Mouse (Mus musculus) midbrain, embryonic 11.5 days (tissue): Measurements from ENCODE around the gene Ampd2. TPM values are rescaled to one million over a fixed set of nuclear protein-coding genes. Genes with fewer than 3 reads are reported as not detected.

Experiments
- ATAC-seq: fragments of 200-750 bp; cut with Nextera tagmentation; 2 replicates; pipeline ENCODE4 v1.8.0; 2017; ENCODE audit warnings: moderate TSS enrichment, moderate library complexity; ENCODE audit not compliant: low FRiP score
- DNase-seq: peaks from one replicate; pipeline ENCODE4 v3.0.0; 2015; ENCODE audit warnings: low spot score; ENCODE audit errors: missing footprints
- H3K27ac ChIP-seq: fragments of 300-500 bp; sonication (generic); 2 replicates; pipeline ENCODE4 v1.5.1; 2014; ENCODE audit warnings: low read depth, low read length
- H3K27me3 ChIP-seq: fragments of 300-500 bp; sonication (generic); 2 replicates; pipeline ENCODE4 v1.6.1; 2014; ENCODE audit warnings: mild to moderate bottlenecking, low read length, moderate library complexity, mixed read lengths; ENCODE audit not compliant: control insufficient read depth, insufficient read depth
- H3K36me3 ChIP-seq: fragments of 300-500 bp; sonication (generic); 2 replicates; pipeline ENCODE4 v1.6.1; 2014; ENCODE audit warnings: mild to moderate bottlenecking, low read length, moderate library complexity, mixed read lengths; ENCODE audit not compliant: control insufficient read depth, insufficient read depth
- H3K4me1 ChIP-seq: fragments of 300-500 bp; sonication (generic); 2 replicates; pipeline ENCODE4 v1.6.1; 2014; ENCODE audit warnings: low read length; ENCODE audit not compliant: control insufficient read depth, insufficient read depth
- H3K4me2 ChIP-seq: fragments of 300-500 bp; sonication (generic); 2 replicates; pipeline ENCODE4 v1.6.1; 2014; ENCODE audit warnings: mild to moderate bottlenecking, moderate library complexity
- H3K4me3 ChIP-seq: fragments of 300-500 bp; sonication (generic); 2 replicates; pipeline ENCODE4 v1.5.1; 2014; ENCODE audit warnings: low read depth, low read length
- H3K9ac ChIP-seq: fragments of 300-500 bp; sonication (generic); 2 replicates; pipeline ENCODE4 v1.6.1; 2014; ENCODE audit warnings: low read length
- H3K9me3 ChIP-seq: fragments of 300-500 bp; sonication (generic); 2 replicates; pipeline ENCODE4 v1.6.1; 2016; ENCODE audit warnings: low read length; ENCODE audit not compliant: control insufficient read depth
- WGBS: fragments of 180-500 bp; shearing (Covaris S2); extraction: QIAGEN DNeasy Blood & Tissue Kit; methylation state at CpG from one replicate; pipeline ENCODE4 v1.1.7; 2014; 5-methylcytosine and 5-hydroxymethylcytosine counted together
- polyA plus RNA-seq: library from polyadenylated mRNA; unstranded; fragments of >200 nt; fragmentation: Nextera tagmentation; extraction: Ambion mirVana; gene quantifications from 2 replicates; pipeline ENCODE4 v1.2.1, GENCODE M21; 2014

Gene Ampd2
- polyA plus RNA-seq, 1 experiment from 2014 or later, result 37.0 TPM

- Histone ChIP-seq H3K9ac (no peak overlapping the region), H3K4me3 (no peak overlapping the region), H3K27ac (no peak overlapping the region), H3K9me3 (no peaks in the 10 kb centered on the region), H3K4me2 (no peak overlapping the region), H3K36me3 (no peaks in the 10 kb centered on the region), H3K4me1 (no peaks in the 10 kb centered on the region), H3K27me3 (no peaks in the 10 kb centered on the region)
- 52% methylated on average over 1 of the region's 1 CpGs for WGBS
- DNase-seq, result no peak
- no peak for ATAC-seq
Observed at GRCm38 (mm10) chr3:108068826-108069225, 17.6 kb downstream of the Ampd2 start.

GRCm38 (mm10) chr3:108067370-108067934 lies 19.0 kb downstream of the Ampd2 start:
- WGBS, result 72% methylated on average over 6 of the region's 6 CpGs

GRCm38 (mm10) chr3:108065551-108065950 lies 20.9 kb downstream of the Ampd2 start:
- Histone ChIP-seq H3K36me3 (no peaks in the 10 kb centered on the region), H3K9ac (no peak overlapping the region), H3K9me3 (no peaks in the 10 kb centered on the region), H3K4me2 (no peak overlapping the region), H3K27me3 (no peaks in the 10 kb centered on the region), H3K27ac (no peak overlapping the region), H3K4me1 (no peaks in the 10 kb centered on the region), H3K4me3 (no peak overlapping the region)
- DNase-seq, result no peak
- 82% methylated on average over 9 of the region's 9 CpGs for WGBS
- ATAC-seq, result no peak

More at GRCm38 (mm10) chr3:108067370-108067934, 19.0 kb downstream of the Ampd2 start:
- Histone ChIP-seq H3K36me3 (no peaks in the 10 kb centered on the region), H3K4me1 (no peaks in the 10 kb centered on the region), H3K9ac (no peak overlapping the region), H3K27me3 (no peaks in the 10 kb centered on the region), H3K4me2 (no peak overlapping the region), H3K4me3 (no peak overlapping the region), H3K9me3 (no peaks in the 10 kb centered on the region), H3K27ac (no peak overlapping the region)
- no peak for DNase-seq
- no peak for ATAC-seq

GRCm38 (mm10) chr3:108064672-108065071 lies 21.8 kb downstream of the Ampd2 start:
- H3K4me1 ChIP-seq, result no peaks in the 10 kb centered on the region
- H3K4me2 ChIP-seq, result no peak overlapping the region
- H3K9me3 ChIP-seq, result no peaks in the 10 kb centered on the region
- no peak overlapping the region for H3K27ac ChIP-seq
- no peak overlapping the region for H3K9ac ChIP-seq
- 76% methylated on average over 4 of the region's 4 CpGs for WGBS
- ATAC-seq (no peak), DNase-seq (no peak)
- no peaks in the 10 kb centered on the region for H3K36me3 ChIP-seq
- H3K4me3 ChIP-seq, result no peak overlapping the region
- no peaks in the 10 kb centered on the region for H3K27me3 ChIP-seq

GRCm38 (mm10) chr3:108062648-108063047 lies 23.8 kb downstream of the Ampd2 start:
- H3K36me3 ChIP-seq, result no peaks in the 10 kb centered on the region
- no peaks in the 10 kb centered on the region for H3K9me3 ChIP-seq
- ATAC-seq (no peak), DNase-seq (no peak)
- H3K4me1 ChIP-seq, result no peaks in the 10 kb centered on the region
- WGBS, result 83% methylated on average over 8 of the region's 8 CpGs
- no peak overlapping the region for H3K9ac ChIP-seq
- no peak overlapping the region for H3K27ac ChIP-seq
- H3K27me3 ChIP-seq, result no peaks in the 10 kb centered on the region
- no peak overlapping the region for H3K4me2 ChIP-seq
- H3K4me3 ChIP-seq, result no peak overlapping the region

GRCm38 (mm10) chr3:108061420-108061819 lies 25.0 kb downstream of the Ampd2 start:
- H3K27ac ChIP-seq, result no peak overlapping the region
- 25% methylated on average over 7 of the region's 7 CpGs for WGBS
- no peaks in the 10 kb centered on the region for H3K36me3 ChIP-seq
- no peak for ATAC-seq
- peak; percentile 97 for DNase-seq
- H3K4me3 ChIP-seq, result no peak overlapping the region
- H3K4me2 ChIP-seq, result 0 out of 2 replicates have a peak overlapping the region, but pooled peaks have one; percentile 9
- H3K9me3 ChIP-seq, result no peaks in the 10 kb centered on the region
- no peaks in the 10 kb centered on the region for H3K4me1 ChIP-seq
- H3K27me3 ChIP-seq, result no peaks in the 10 kb centered on the region
- H3K9ac ChIP-seq, result no peak overlapping the region

GRCm38 (mm10) chr3:108050493-108050892 lies 36.0 kb downstream of the Ampd2 start:
- Histone ChIP-seq H3K9me3 (no peaks in the 10 kb centered on the region), H3K4me3 (no peak overlapping the region), H3K27me3 (no peaks in the 10 kb centered on the region), H3K4me1 (no peaks in the 10 kb centered on the region), H3K36me3 (no peaks in the 10 kb centered on the region), H3K27ac (no peak overlapping the region), H3K9ac (no peak overlapping the region), H3K4me2 (no peak overlapping the region)
- WGBS, result 89% methylated on average over 5 of the region's 5 CpGs
- ATAC-seq (no peak), DNase-seq (no peak)

GRCm38 (mm10) chr3:108048306-108048705 lies 38.1 kb downstream of the Ampd2 start:
- Histone ChIP-seq H3K9ac (no peak overlapping the region), H3K4me1 (peaks cover 4% of the 10 kb centered on the region), H3K4me2 (no peak overlapping the region), H3K27ac (no peak overlapping the region), H3K4me3 (no peak overlapping the region), H3K27me3 (no peaks in the 10 kb centered on the region), H3K36me3 (no peaks in the 10 kb centered on the region), H3K9me3 (no peaks in the 10 kb centered on the region)
- WGBS, result 87% methylated on average over 3 of the region's 3 CpGs
- DNase-seq (no peak), ATAC-seq (no peak)

- no peak for DNase-seq
- ATAC-seq, result no peak
- no peaks in the 10 kb centered on the region for H3K27me3 ChIP-seq
- H3K4me2 ChIP-seq, result no peak overlapping the region
- peaks cover 4% of the 10 kb centered on the region for H3K4me1 ChIP-seq
- no peaks in the 10 kb centered on the region for H3K36me3 ChIP-seq
- no peak overlapping the region for H3K4me3 ChIP-seq
- H3K9ac ChIP-seq, result no peak overlapping the region
- WGBS, result 87% methylated on average over 2 of the region's 2 CpGs
- no peaks in the 10 kb centered on the region for H3K9me3 ChIP-seq
- no peak overlapping the region for H3K27ac ChIP-seq
Observed at GRCm38 (mm10) chr3:108046944-108047655, 39.4 kb downstream of the Ampd2 start.
